Mouse (Mus musculus): ENCODE results near the gene Eef1g. TPM values are rescaled to one million over a fixed set of nuclear protein-coding genes. Genes with fewer than 3 reads are reported as not detected.

Gene Eef1g
- 284 and 301 TPM in 2 replicates for polyA plus RNA-seq (2015; fragmentation: Nextera tagmentation; extraction: Ambion mirVana)

GRCm38 (mm10) chr19:8966590-8967372, at the start of gene Eef1g:
TSS of gene Eef1g (plus strand) at chr19:8967041.
- Histone ChIP-seq H3K4me3 (ENCODE audit: low read length) (peak within 1 kb of the TSS; percentile 72), H3K36me3 (ENCODE audit: control insufficient read depth, insufficient read depth, low read length) (peaks cover 44% of the 10 kb centered on the region), H3K4me1 (ENCODE audit: control insufficient read depth, insufficient read depth, low read depth, low read length) (peaks cover 12% of the 10 kb centered on the region), H3K9me3 (ENCODE audit: control insufficient read depth, low read length) (no peaks in the 10 kb centered on the region), H3K4me2 (ENCODE audit: low read length) (peak within 1 kb of the TSS; percentile 71), H3K27ac (ENCODE audit: low read depth, low read length) (peak within 1 kb of the TSS; percentile 81), H3K27me3 (replicated peaks; ENCODE audit: control insufficient read depth, insufficient read depth, low read length) (no peaks in the 10 kb centered on the region), H3K9ac (ENCODE audit: low read depth, low read length) (peak within 1 kb of the TSS; percentile 86)
- under 1% methylated on average over 52 of the region's 52 CpGs for WGBS
- ATAC-seq: peak; percentile 99

GRCm38 (mm10) chr19:8919000-8919399, 47.8 kb upstream of the Eef1g start:
- Histone ChIP-seq H3K36me3 (ENCODE audit: control insufficient read depth, insufficient read depth, low read length) (peaks cover 23% of the 10 kb centered on the region), H3K9me3 (ENCODE audit: control insufficient read depth, low read length) (no peaks in the 10 kb centered on the region), H3K4me1 (ENCODE audit: control insufficient read depth, insufficient read depth, low read depth, low read length) (peaks cover 9% of the 10 kb centered on the region), H3K27ac (ENCODE audit: low read depth, low read length) (no peak overlapping the region), H3K27me3 (replicated peaks; ENCODE audit: control insufficient read depth, insufficient read depth, low read length) (no peaks in the 10 kb centered on the region), H3K4me2 (ENCODE audit: low read length) (no peak overlapping the region), H3K9ac (ENCODE audit: low read depth, low read length) (no peak overlapping the region), H3K4me3 (ENCODE audit: low read length) (no peak overlapping the region)
- 95% methylated on average over 3 of the region's 3 CpGs for WGBS
- no peak for ATAC-seq

DNA sequence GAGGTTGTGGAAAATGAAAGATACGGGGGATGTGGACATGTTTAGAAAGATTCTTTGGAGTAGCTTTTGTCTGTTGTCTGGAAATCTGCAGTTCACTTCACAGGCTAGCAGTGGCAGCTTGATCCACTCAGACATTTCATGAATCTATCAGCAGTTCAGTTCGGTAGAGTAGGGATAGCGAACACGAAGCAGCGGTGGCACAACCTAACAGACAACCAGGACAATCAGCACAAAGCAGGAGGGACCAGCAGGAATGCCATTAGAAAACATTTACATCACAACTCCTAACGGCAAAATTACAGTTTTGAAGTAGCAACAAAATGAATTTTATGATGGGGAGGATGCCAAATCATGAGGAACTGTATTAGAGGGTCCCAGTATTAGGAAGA, 47.2 kb upstream of the Eef1g start:
- H3K4me2 ChIP-seq (ENCODE audit: low read length): peak overlapping the region; percentile 87
- 65% methylated on average over 6 of the region's 6 CpGs for WGBS
- no peaks in the 10 kb centered on the region for H3K27me3 ChIP-seq (replicated peaks; ENCODE audit: control insufficient read depth, insufficient read depth, low read length)
- no peak for ATAC-seq
- H3K27ac ChIP-seq (ENCODE audit: low read depth, low read length): peak overlapping the region; percentile 89; the same call in 1 of the 2 replicates
- no peak overlapping the region for H3K9ac ChIP-seq (ENCODE audit: low read depth, low read length)
- peaks cover 9% of the 10 kb centered on the region for H3K4me1 ChIP-seq (ENCODE audit: control insufficient read depth, insufficient read depth, low read depth, low read length)
- H3K9me3 ChIP-seq (ENCODE audit: control insufficient read depth, low read length): no peaks in the 10 kb centered on the region
- peak overlapping the region; percentile 93; the same call in 1 of the 2 replicates for H3K4me3 ChIP-seq (ENCODE audit: low read length)
- H3K36me3 ChIP-seq (ENCODE audit: control insufficient read depth, insufficient read depth, low read length): peaks cover 18% of the 10 kb centered on the region

DNA sequence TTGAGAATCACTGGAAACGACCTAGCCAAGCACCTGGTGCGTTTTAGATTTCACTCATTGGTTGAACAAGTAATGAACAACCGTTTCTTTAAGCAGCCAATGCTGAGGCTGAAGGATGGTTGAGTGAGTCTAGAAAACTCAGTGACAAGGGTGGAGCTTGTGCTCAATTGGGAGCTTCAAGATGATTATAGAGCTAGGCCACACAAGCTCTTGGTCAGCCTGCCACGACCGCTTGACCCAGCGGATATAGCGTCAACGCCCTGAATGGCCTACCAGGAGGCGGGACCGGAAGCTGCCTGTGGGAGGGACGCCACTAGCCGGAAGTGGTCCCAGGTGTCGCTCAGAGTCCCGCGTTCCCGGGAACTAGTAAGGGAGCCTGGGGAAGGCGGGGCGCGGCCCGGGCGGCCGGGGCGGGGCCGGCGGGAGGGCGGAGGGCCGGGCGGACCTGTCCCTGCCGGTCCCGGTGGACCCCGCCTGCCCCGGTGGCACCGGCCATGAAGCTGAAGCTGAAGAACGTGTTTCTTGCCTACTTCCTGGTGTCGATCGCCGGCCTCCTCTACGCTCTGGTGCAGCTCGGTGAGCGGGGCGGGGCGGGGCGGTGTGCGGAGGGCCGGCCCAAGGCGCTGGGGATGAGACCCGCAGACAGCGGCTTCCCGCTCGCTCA, 46.6 kb upstream of the Eef1g start, which contains the start of gene B3gat3:
B3gat3 (plus strand) TSS at position 302 of the 664 bp plus-strand sequence.
- peaks cover 9% of the 10 kb centered on the region for H3K4me1 ChIP-seq (ENCODE audit: control insufficient read depth, insufficient read depth, low read depth, low read length)
- WGBS: 2% methylated on average over 45 of the region's 50 CpGs
- H3K27ac ChIP-seq (ENCODE audit: low read depth, low read length): peak within 1 kb of the TSS; percentile 89
- H3K27me3 ChIP-seq (replicated peaks; ENCODE audit: control insufficient read depth, insufficient read depth, low read length): no peaks in the 10 kb centered on the region
- peak within 1 kb of the TSS; percentile 87 for H3K4me2 ChIP-seq (ENCODE audit: low read length)
- H3K4me3 ChIP-seq (ENCODE audit: low read length): peak within 1 kb of the TSS; percentile 93
- peak within 1 kb of the TSS; percentile 79 for H3K9ac ChIP-seq (ENCODE audit: low read depth, low read length)
- no peaks in the 10 kb centered on the region for H3K9me3 ChIP-seq (ENCODE audit: control insufficient read depth, low read length)
- peaks cover 13% of the 10 kb centered on the region for H3K36me3 ChIP-seq (ENCODE audit: control insufficient read depth, insufficient read depth, low read length)
- peak; percentile 99 for ATAC-seq

GRCm38 (mm10) chr19:8920836-8921291, 46.0 kb upstream of the Eef1g start:
- no peaks in the 10 kb centered on the region for H3K9me3 ChIP-seq (ENCODE audit: control insufficient read depth, low read length)
- ATAC-seq: no peak; the same call in 1 of the 2 replicates
- peak overlapping the region; percentile 89 for H3K27ac ChIP-seq (ENCODE audit: low read depth, low read length)
- H3K9ac ChIP-seq (ENCODE audit: low read depth, low read length): peak overlapping the region; percentile 79
- H3K36me3 ChIP-seq (ENCODE audit: control insufficient read depth, insufficient read depth, low read length): peaks cover 12% of the 10 kb centered on the region
- peak overlapping the region; percentile 93 for H3K4me3 ChIP-seq (ENCODE audit: low read length)
- under 1% methylated on average over 6 of the region's 6 CpGs for WGBS
- H3K4me1 ChIP-seq (ENCODE audit: control insufficient read depth, insufficient read depth, low read depth, low read length): peaks cover 9% of the 10 kb centered on the region
- H3K4me2 ChIP-seq (ENCODE audit: low read length): peak overlapping the region; percentile 87
- H3K27me3 ChIP-seq (replicated peaks; ENCODE audit: control insufficient read depth, insufficient read depth, low read length): no peaks in the 10 kb centered on the region

DNA sequence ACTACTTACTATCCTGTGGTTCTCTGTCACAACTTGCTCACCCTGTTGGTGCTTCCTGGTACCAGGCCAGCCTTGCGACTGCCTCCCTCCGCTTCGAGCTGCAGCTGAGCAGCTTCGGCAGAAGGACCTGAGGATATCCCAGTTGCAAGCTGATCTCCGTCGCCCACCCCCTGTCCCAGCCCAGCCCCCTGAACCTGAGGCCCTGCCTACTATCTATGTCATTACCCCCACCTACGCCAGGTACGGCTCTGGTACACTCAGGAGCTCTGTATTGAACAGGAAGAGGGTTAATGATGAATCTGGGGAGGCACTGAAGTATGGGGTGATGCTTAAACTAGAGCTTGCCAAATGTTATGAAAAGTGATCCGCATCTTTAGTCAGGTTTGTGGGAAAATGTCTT, 45.1 kb upstream of the Eef1g start:
- Histone ChIP-seq H3K9ac (ENCODE audit: low read depth, low read length) (peak overlapping the region; percentile 38), H3K36me3 (ENCODE audit: control insufficient read depth, insufficient read depth, low read length) (peaks cover 15% of the 10 kb centered on the region), H3K27me3 (replicated peaks; ENCODE audit: control insufficient read depth, insufficient read depth, low read length) (no peaks in the 10 kb centered on the region), H3K27ac (ENCODE audit: low read depth, low read length) (no peak overlapping the region), H3K4me3 (ENCODE audit: low read length) (no peak overlapping the region), H3K9me3 (ENCODE audit: control insufficient read depth, low read length) (no peaks in the 10 kb centered on the region), H3K4me2 (ENCODE audit: low read length) (peak overlapping the region; percentile 87), H3K4me1 (ENCODE audit: control insufficient read depth, insufficient read depth, low read depth, low read length) (peaks cover 9% of the 10 kb centered on the region)
- no peak for ATAC-seq
- WGBS: 81% methylated on average over 9 of the region's 9 CpGs

GRCm38 (mm10) chr19:8926766-8927165, 40.1 kb upstream of the Eef1g start:
- no peak overlapping the region for H3K4me3 ChIP-seq (ENCODE audit: low read length)
- no peak overlapping the region for H3K27ac ChIP-seq (ENCODE audit: low read depth, low read length)
- H3K4me1 ChIP-seq (ENCODE audit: control insufficient read depth, insufficient read depth, low read depth, low read length): peaks cover 9% of the 10 kb centered on the region
- H3K36me3 ChIP-seq (ENCODE audit: control insufficient read depth, insufficient read depth, low read length): peaks cover 14% of the 10 kb centered on the region
- 0 out of 2 replicates have a peak, but pooled peaks cover 2% of the 10 kb centered on the region for H3K27me3 ChIP-seq (replicated peaks; ENCODE audit: control insufficient read depth, insufficient read depth, low read length)
- no peak overlapping the region for H3K9ac ChIP-seq (ENCODE audit: low read depth, low read length)
- H3K4me2 ChIP-seq (ENCODE audit: low read length): no peak overlapping the region
- no peaks in the 10 kb centered on the region for H3K9me3 ChIP-seq (ENCODE audit: control insufficient read depth, low read length)
- 88% methylated on average over 2 of the region's 2 CpGs for WGBS
- ATAC-seq: no peak

DNA sequence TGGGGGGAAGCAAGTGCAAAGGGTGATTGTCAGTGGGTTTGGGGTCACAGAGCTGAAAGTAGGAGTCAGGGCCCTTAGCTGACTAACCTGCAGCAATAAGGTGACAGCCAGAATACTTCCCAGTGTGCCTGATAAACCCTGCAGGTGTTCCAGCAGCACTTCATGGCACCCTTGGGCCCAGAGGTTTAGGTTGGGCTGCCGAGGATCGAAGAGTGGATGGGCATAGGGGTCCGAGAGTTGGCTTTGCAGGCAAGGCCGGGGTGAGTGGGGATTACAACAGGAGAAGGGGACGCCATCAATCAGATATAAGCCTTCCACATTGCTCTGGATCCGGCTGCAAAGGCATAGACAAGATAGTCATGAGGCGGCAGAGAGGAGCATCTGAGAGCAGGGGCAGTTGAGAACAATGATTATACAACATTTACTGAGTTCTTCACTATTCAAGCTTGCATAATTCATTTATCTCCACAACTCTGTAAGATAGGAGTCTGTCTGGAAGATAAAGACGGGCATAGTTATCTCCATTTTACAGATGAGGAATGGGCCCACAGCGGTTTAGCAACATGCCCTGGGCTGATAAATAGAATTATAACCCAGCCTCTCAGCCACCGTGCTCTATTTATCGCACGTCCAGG, 38.8 kb upstream of the Eef1g start:
- peaks cover 14% of the 10 kb centered on the region for H3K36me3 ChIP-seq (ENCODE audit: control insufficient read depth, insufficient read depth, low read length)
- no peaks in the 10 kb centered on the region for H3K9me3 ChIP-seq (ENCODE audit: control insufficient read depth, low read length)
- no peak overlapping the region for H3K4me2 ChIP-seq (ENCODE audit: low read length)
- H3K27me3 ChIP-seq (replicated peaks; ENCODE audit: control insufficient read depth, insufficient read depth, low read length): 0 out of 2 replicates have a peak, but pooled peaks cover 2% of the 10 kb centered on the region
- WGBS: 91% methylated on average over 12 of the region's 12 CpGs
- H3K27ac ChIP-seq (ENCODE audit: low read depth, low read length): no peak overlapping the region
- no peak for ATAC-seq
- H3K4me3 ChIP-seq (ENCODE audit: low read length): no peak overlapping the region
- H3K4me1 ChIP-seq (ENCODE audit: control insufficient read depth, insufficient read depth, low read depth, low read length): peaks cover 8% of the 10 kb centered on the region
- H3K9ac ChIP-seq (ENCODE audit: low read depth, low read length): no peak overlapping the region
